Mouse (Mus musculus): Measurements from ENCODE around the gene Gns. TPM values are rescaled to one million over a fixed set of nuclear protein-coding genes. Genes with fewer than 3 reads are reported as not detected.

Gene Gns
- total RNA-seq, 2 experiments from 2014 or later = 76.4 to 81.0 TPM

DNA sequence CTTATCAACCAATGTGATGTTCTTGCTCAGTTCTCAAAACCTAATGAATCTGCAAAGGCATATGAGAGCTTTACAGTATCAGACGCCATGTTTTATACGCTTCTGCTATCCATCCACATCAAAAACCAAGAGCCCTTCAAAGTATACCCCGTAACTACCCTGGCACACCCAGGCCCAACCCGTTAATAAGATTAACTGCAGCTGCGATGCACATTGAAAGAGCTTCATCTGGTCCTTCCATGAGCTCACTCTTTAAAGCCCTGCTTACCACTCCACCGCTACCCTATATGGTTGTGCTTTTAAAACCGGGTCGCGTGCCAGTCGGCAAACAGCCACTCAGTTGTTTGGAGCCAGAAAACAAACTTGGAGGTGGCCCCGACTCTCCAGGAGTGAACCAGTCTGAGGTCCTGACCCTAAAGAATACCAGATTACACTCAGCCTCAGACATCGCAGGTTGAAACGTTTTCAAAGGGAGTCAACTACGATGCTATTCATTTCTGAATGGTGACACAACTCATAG lies 60.7 kb downstream of the Gns start:
- no peak for DNase-seq (ENCODE audit: low spot score in 2 of 2)
- intact Hi-C loops (cut with DNase I) = loop anchor here (5.0 kb wide), 1 partner anchor 47 kb away; no protein-coding TSS in a partner anchor

DNA sequence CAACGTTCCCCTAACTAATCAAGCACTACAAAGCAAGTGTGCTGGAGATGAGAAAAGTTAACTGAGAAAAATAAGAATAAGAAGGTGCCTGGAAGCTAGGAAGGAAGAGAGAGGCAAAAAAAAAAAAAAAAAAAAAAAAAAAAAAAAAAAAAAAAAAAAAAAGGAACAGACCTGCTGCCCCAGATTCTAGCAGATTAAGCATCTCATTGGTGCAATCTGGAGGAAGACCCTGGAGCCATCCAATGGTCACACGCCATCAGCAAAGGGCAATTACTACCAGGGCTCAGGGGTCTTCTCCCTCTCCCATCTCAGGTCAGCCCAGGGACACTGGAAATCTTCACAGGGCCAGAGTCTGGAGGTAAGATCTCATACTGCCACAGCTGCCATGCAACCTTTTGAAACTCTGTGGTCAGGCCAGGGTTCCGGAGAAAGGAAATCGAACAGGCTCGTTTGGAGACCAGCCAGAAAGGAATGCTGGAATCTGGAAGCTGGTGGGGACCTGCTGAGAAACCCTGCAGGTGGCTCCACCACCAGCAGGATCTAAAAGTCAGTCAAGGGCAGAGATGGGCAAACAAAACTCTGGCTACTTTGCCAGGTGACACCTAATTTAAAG lies 61.7 kb downstream of the Gns start:
- no peak for DNase-seq (ENCODE audit: low spot score in 2 of 2)
- intact Hi-C loops (cut with DNase I) = loop anchor here (5.0 kb wide), 1 partner anchor 46 kb away; no protein-coding TSS in a partner anchor

DNA sequence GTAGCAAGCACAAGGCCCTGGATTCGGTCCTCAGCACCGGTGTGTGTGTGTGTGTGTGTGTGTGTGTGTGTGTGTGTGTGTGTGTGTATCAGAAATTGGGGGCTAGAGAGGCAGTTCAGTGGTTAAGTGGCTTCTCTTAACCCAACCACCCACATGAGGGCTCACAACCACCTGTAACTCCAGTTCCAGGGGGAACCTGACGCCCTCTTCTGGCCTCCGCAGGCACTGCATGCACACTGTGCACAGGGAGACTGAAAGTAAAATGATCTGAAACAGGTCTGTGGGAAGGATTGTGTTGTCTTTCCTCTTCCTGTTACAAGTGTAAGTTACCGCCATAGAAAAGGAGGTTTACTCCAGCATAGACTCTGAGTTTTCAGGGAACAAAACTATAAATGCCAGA lies 62.2 kb downstream of the Gns start:
- intact Hi-C loops (cut with DNase I) = loop anchor here (5.0 kb wide), 1 partner anchor 45 kb away; no protein-coding TSS in a partner anchor
- DNase-seq (ENCODE audit: low spot score in 2 of 2) = peak in 1 of 2 experiments; percentile 51

DNA sequence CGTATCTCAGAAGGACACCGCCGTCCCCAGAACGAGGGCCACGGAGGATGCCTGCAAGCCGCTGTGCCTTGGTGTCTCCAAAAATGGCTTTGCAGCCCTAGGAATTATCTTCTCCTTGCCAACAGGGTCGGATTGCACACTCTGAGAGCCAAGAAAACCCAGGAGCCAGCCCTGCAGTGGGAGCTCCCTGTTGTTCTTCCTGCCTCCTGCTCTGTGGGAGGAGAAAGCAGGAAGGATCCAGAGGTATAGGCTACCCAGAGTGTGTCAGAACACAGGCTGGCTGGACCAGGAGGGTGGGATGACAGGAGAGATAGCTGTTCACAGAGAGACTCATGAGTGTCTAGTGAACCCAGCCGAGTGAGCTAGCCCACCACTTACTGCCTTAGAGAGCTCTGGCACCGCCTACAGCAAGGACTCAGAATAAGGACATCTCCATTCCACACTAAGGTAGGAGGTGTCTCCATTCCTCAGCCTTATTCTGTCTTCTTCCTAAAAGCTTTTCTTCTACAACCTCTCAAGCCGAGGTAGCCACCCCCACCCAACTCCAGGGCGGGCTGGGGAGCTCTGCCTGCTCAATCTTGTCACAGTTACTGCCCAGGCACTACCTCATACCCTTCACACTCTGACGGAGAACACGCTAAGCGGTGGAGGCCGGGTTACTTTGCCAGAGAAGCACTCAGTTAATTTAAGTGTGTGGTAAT lies 63.3 kb downstream of the Gns start:
- intact Hi-C loops (cut with DNase I) = loop anchor here (5.0 kb wide), 1 partner anchor 44 kb away; no protein-coding TSS in a partner anchor
- peak in 1 of 2 experiments; percentile 61 for DNase-seq (ENCODE audit: low spot score in 2 of 2)

DNA sequence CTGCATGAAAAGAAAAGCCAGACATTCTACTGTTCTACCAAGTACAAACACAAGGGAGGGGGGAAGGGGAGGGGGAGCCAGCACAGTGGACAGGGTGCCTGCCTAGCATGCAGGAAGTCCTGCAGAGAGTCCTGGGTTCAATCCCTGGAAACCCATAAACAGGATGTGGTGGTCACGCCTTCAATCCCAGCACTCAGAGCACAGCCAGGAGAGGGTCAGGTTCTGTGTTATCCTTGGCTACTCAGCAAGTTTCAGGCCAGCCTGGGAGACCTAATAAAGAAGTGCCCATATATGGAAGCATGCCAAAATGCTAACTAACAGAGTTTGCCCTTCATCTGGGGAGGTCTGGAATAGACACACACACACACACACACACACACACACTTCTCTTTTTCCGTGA lies 64.2 kb downstream of the Gns start:
- no peak for DNase-seq (ENCODE audit: low spot score in 2 of 2)
- intact Hi-C loops (cut with DNase I) = loop anchor here (5.0 kb wide), 1 partner anchor 43 kb away; no protein-coding TSS in a partner anchor

DNA sequence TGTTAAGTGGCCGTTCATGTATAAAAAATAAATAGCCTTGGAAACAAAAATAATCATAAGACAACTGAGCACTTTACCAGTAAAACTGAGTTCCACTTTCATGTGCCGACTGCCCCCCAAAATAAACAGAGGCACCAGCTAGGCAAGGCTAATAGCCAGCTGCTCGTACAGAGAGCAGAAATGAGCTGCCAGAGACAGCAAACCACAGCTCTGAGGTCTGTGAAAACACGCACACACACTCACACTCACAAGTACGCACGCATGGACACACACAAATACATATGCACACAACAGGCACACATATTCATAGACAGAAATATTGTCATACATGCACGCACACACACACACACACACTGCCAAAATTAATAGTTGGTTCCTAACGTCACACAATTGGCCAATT lies 64.7 kb downstream of the Gns start:
- intact Hi-C loops (cut with DNase I) = loop anchor here (5.0 kb wide), 1 partner anchor 43 kb away; no protein-coding TSS in a partner anchor
- no peak for DNase-seq (ENCODE audit: low spot score in 2 of 2)

DNA sequence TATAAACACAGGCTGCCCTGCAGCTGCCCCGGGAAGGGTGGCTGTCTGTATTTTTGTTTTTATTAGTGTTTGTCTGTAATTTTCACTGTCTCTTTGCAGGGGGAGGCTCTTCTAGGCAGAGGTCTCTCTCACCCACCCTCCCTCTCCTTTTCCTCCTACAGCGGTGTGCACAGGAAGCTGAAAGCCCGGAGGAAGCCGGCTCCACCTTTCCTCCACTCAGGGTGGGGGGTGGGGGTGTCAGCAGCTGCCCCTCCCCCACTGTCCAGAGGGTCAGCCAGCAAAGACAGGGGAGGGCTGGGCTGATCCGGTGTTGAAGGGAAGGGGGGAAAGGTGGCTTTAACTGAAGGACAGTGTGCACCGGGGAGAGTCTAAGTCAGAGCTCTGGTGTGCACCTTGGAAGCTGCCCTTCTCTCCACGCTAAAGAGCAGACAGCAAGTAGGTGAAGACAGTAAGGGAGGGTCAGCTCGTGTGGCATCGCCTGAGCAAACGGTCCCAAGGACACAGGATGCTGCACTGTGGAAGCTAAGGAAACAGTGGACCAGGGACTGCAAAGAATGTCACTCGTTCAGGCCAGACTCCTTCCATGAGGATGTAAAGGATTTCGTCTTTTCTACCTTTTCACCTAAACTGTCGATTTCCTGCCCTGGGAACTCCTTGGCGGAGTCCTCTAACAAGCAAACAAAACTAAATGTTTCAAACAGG lies 65.2 kb downstream of the Gns start:
- intact Hi-C loops (cut with DNase I) = loop anchor here (5.0 kb wide), 1 partner anchor 42 kb away; no protein-coding TSS in a partner anchor

DNA sequence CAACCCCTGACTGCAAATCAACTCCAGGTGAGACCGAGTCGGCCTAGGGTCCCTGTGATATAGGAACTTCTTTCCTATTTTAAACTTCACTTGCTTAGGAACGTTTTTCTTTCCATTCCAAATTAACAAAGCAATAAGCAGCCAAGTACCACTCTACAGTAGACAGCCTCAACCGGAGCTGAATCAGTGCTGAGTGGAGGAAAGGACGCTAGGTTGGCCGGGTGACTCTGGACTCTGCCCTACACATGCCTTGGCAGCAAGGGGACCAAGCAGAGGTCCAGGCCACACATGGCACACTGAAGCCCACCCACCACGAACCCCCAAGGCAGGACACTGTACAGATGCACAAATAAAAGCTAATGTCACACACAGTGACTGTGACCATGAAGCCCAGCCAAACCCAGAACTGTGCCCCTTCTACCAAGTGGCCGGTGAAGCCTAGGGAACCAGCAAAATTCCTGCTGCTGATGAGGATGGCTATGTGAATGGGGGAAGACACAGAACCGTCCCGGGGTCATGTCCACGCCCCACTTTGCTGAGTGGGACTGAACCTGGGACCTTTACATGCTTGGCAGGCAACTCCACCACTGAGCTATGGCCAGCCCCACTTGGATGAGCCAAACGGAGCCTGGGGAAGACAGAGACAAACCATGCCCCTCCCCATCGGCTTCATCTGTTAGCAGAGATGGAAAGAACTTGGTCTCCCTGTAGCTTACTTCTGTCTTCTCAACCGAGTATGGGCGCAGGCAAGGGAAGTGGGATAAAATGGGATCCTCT lies 66.1 kb downstream of the Gns start:
- no peak for DNase-seq (ENCODE audit: low spot score in 2 of 2)
- intact Hi-C loops (cut with DNase I) = no loop called here

More for the DNA sequence above, 65.2 kb downstream of the Gns start:
- no peak for DNase-seq (ENCODE audit: low spot score in 2 of 2)

DNA sequence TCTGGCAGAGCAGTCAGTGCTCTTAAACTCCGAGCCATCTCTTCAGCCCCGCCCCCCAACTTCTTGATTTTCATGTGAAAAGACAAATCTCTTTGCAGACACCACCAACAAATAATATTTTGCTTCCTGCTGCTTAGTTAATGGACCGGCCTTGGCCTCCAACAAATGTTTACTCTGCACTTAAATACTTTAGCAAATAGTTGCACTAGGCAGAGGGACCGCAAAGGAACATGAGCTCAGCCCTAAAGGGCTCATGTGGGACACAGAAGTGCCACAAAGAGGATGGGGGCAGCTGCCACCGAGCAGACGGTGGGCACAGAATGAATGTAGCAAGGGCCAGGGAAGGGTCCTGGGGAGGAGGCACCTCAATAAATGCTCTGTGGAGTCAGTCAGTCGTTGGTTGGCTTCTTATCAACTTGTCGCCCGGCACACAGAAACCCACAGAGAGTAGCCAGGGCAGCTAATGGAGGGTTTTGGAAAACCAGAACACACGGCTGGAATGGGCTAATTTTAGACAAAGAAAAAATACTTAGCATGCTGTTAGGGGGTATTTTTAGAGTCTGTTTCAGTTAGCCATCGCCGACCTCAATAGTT lies 67.2 kb downstream of the Gns start:
- no peak for DNase-seq (ENCODE audit: low spot score in 2 of 2)
- intact Hi-C loops (cut with DNase I) = no loop called here

DNA sequence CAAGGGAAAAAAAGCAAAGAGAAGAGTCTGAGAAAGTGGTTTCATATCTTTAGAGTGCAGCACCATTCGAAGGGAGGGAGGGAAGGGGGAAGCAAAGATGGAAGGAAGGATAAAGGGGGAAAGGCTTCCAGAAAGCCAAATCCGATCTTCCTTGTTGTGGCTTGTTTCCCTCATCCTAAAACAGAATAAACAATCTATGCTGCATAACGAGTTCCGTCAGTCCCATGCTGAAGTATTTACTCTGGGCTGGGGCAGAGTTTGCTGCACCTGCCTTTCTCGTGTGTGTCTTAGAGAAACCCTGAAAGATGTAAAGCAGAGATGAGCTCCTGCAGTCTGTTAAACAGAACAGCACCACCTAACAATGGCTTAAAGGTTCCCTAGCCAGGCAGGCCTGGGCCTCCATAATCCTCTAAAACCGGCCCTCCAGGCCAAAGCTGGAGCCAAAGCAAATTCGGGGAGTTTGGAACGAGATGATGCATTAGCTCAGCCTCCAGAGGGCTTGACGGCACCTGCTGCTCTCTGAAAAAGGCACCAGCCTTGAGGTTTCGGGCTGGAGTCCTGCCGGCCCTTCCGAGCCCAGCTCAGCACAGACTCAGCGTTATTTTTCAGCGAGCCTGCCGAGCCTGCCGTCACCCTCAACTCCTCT lies 67.9 kb downstream of the Gns start:
- DNase-seq (ENCODE audit: low spot score in 2 of 2) = no peak
- intact Hi-C loops (cut with DNase I) = no loop called here

DNA sequence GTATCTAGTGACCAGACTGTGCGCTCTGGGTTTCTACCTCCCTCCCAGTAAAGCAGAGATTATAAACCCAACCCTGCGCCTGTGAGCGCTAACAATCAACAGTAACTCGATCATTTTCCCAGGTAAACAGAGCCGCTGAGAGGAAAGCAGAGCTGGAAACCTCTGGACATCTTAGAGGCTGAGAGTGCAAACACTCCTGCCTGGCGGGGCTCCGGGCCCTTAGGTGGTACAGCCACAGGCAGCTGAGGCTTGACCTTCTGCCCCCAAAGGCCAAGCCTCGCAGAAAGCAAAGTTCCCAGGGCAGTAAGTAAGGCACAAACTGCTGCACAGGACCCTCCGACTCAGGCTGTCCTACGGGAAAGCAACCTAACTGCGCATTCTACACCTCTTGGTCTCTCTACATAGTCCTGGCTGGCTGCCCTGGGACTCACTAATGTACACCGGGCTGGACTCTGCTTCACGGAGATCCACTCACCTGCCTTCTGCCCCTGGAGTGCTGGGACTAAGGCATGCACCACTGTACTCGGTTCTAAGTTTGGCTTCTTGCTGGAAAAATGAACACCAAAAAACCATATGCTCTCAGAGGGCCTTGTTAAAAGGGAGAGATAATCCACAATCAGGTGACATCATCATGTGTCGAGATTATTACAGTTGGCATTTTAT lies 69.7 kb downstream of the Gns start:
- intact Hi-C loops (cut with DNase I) = no loop called here
- DNase-seq (ENCODE audit: low spot score in 2 of 2) = no peak

DNA sequence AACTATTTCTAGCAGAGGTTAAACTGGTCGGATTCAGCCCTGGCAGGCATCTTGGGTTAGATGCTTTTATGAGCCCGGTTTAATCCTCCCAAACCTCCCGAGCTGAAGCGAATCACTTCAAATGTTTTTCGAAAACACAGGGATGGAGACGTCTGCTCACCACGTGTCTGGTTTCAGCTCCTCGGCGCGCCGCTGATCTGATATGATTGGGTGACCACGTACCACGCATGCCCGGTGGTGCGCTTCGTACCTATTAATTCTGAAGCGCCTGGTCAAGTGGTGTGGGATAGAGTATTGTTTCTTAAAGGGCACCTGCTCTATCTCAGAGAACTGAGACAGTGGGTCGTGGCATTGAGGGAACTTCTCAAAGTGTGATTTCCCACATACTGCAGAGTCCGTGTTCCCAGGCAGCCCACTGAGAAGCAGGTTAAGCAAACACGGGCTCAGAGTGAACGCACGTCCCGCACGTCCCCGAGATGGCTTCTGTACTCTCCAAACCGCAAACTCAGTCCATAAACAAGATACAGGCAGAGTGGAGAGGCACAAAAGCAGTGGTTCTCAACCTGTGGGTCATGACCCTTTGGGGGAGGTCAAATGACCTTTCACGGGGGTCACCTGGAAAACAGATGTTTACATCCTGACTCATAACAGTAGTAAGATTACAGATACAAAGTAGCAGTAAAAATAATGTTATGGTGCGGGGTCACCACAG lies 70.8 kb downstream of the Gns start:
- intact Hi-C loops (cut with DNase I) = no loop called here

DNA sequence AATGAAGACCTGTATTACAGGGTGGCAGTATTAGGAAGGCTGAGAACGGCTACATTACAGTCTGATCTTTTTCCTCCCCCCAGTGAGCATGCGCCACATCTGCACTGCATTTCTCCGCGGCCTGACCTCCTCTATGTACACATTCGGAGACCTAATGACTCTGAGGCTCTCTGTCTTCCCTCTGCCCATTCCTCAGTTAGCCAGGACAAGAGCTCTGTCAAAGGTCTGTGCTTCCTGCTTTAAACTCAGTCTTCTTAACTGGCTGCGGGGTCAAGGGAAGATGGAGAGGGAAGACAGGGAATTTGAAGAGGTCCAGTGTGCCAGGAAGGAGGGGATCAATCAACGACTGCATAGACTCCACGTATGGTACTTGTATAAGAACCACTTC lies 71.4 kb downstream of the Gns start:
- intact Hi-C loops (cut with DNase I) = no loop called here
- DNase-seq (ENCODE audit: low spot score in 2 of 2) = no peak

More for the DNA sequence above, 70.8 kb downstream of the Gns start:
- DNase-seq (ENCODE audit: low spot score in 2 of 2) = no peak

DNA sequence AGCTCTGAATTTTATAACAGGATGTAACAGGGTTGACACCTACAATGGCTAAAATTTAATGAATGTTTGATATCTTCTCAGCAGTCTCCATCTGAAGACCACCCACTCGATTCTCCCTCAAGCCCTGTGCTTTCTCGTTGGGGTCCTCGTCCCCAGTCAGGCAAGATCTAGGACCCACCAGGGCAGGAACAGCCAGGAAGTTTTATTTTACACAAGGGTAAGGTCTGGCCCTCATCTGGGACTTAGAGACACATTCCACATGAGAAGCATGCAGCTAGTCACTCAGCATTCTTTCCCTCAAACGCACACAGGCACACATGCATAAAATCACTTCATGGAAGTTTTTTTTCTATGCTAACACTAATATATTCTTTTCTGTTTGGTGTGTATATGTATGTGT lies 71.8 kb downstream of the Gns start:
- intact Hi-C loops (cut with DNase I) = no loop called here
- DNase-seq (ENCODE audit: low spot score in 2 of 2) = no peak

DNA sequence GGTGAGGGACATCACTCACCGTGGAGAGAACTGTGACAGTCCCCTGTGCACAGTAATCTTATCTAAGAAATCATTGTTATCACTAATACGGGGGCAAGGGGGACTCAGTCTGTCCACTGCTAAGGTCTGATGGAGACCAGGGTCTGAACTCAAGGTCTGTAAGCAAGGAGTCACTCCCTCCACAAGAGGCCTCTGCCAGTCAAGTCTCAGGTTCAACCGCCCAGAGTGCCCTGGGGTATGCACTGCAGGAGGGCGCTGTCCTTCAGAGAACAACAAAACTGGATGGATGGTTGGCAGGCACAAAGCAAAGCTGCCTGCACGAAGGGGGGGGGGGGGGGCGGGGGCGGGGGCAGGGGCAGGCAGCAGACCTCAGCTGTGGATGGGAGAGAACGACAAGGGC lies 73.2 kb downstream of the Gns start:
- intact Hi-C loops (cut with DNase I) = no loop called here
- no peak for DNase-seq (ENCODE audit: low spot score in 2 of 2)

DNA sequence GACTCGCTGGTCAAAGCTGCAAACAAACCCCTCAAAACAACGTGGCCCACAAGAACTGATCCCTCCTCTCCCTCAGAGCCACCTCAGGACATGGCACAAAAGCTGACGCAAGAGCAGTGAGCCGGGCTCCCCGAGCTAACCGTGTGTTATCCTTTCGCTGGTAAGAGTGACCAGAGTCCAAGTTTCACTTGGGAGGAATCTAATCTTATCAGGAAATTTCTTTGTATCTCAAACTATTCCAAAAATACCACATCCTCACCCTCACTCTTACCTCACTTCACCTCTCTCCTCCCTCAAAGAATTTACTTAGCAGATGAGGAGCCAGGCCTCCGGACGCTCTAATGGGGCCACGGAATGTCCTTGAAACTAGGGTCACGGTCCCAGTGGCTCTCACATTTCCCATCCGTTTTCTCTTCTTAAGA lies 74.4 kb downstream of the Gns start:
- intact Hi-C loops (cut with DNase I) = no loop called here
- DNase-seq (ENCODE audit: low spot score in 2 of 2) = no peak

DNA sequence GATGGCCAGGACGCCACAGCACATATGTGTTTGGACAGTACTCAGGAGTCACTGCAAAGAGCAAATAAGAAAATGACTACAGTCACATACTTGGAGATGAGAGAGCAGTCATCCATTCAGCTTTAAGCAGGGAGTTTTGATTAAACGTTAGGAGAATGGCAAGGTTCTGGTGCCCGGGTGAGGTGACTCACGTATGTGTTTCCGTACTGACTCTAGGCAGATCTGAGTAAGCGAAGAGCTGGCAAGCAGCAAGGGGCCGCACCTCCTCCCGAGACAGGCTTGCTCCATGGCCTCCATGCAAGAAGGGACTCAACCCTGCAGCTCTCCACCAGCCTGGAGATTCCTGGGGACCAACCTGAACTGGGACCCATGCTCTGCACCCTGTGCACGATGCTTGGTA lies 78.9 kb downstream of the Gns start:
- intact Hi-C loops (cut with DNase I) = no loop called here

More for the DNA sequence above, 78.9 kb downstream of the Gns start:
- no peak for DNase-seq (ENCODE audit: low spot score in 2 of 2)

All from left cerebral cortex, postnatal 14 days (tissue).